Mouse (Mus musculus): ENCODE measurements at regions not wholly inside any gene's neighbourhood (a gene's known extent, or its start where the extent isn't known, plus 50 kb on each side); places are given as distances from the start of the nearest gene placed in this dataset.

GRCm38 (mm10) chr8:64342397-64342796, 136.3 kb upstream of the Tll1 start:
- DNase-seq (ENCODE audit: low spot score in 2 of 2): no peak

DNA sequence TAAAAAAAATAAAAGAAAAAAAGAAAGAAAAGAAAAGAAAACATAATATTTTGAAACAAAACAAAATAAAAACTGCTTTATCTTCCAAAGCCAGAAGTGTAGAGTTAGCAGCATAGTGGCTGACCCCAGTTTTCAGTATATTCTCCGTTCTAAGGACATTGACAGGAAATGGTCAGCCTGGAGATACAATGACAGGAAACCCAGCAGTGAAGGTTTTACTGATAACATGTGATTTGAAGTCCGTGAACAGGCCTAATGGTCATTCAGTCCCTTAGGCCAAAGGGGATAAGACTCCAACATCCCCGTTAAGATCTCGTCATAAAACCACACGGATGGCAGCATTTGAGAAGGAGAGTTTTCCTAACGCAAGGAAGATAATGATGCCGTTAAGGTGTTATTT, 131.3 kb upstream of the Tll1 start:
- DNase-seq (ENCODE audit: low spot score in 2 of 2): no peak

GRCm38 (mm10) chr8:64336546-64336945, 130.5 kb upstream of the Tll1 start:
- no peak for DNase-seq (ENCODE audit: low spot score in 2 of 2)

GRCm38 (mm10) chr8:64335495-64335894, 129.4 kb upstream of the Tll1 start:
- DNase-seq (ENCODE audit: low spot score in 2 of 2): no peak

DNA sequence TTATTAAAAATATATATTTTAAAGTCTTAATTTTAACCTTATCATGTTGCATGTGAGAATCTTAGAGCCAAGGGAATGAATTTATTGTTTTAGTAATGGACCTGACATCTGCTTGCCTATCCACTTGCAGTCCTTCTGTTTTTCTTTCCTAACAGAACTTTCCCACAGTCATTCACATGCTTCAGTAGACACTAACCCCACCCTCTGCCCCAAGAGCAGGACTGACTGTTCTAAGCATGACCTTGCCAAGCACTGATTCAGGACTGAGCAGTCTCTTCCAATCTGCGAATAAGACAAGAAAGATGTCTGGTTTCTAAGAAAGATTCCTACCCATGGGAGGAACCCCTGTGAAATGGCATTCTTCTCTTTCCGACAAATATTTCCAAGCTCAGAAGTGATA, 117.9 kb upstream of the Tll1 start:
- DNase-seq (ENCODE audit: low spot score in 2 of 2): no peak

DNA sequence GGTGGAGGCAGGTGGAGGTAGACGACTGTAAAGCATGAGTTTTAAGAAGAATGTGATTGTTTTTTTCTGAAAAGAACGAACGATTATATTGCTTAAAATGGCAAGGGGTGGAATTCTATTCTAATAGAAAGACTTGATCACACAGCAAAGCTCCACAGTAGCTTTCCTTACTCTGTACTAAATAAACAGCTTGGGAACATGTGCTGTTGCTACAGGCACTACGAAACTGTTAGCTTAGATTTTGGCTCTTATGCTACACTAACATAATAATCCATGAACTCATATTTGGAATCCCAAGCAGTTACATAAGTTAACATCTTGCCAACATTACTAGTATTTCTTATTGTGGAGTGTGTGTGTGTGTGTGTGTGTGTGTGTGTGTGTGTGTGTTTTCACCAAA, 114.3 kb upstream of the Tll1 start:
- no peak for DNase-seq (ENCODE audit: low spot score in 2 of 2)

GRCm38 (mm10) chr8:64319220-64319820, 113.2 kb upstream of the Tll1 start:
- no peak for DNase-seq (ENCODE audit: low spot score in 2 of 2)

GRCm38 (mm10) chr8:64318524-64319219, 112.6 kb upstream of the Tll1 start:
- DNase-seq (ENCODE audit: low spot score in 2 of 2): no peak

DNA sequence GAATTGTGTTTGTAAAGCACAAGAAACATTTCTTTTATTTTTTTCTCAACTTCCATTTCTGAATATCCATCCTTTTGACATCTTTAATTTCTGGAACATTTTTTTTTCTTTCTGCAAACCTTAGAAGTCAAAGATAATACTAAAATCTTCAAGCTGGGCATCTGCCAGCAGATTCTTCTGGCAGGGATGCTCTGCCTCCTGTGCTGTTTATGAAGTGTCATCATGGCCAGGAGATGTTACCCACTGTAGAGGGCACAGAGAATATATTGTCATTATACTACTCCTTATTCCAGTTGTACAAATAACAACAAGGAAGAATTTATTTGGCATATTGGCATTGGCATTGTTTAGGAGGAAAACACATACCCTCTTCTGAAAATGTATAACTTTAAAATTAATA, 111.7 kb upstream of the Tll1 start:
- no peak for DNase-seq (ENCODE audit: low spot score in 2 of 2)

GRCm38 (mm10) chr8:64307995-64308394, 101.9 kb upstream of the Tll1 start:
- DNase-seq (ENCODE audit: low spot score in 2 of 2): no peak

DNA sequence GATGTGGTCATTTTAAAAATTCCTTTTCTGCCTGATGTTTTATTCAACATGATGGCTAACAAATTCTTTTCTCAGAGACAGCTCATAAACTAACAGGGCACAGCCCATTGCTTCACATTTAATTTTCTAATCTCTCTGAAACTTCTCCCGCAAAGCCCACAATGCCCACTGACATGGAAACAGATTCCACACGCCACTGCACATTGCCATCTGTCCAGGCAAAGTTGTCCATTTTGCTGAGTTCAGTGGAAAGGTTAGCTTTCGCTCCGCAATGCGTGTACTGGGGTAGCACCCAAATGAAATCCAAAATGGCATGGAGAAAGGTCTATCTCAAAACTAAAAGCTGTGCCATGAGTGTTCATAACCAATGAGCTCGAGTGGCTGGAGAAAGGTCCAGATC, 76.7 kb upstream of the Tll1 start:
- DNase-seq (ENCODE audit: low spot score in 2 of 2): no peak

- no peak for DNase-seq (ENCODE audit: low spot score in 2 of 2)
Measured at GRCm38 (mm10) chr8:64281598-64281997, 75.5 kb upstream of the Tll1 start.

GRCm38 (mm10) chr8:64280391-64280790, 74.3 kb upstream of the Tll1 start:
- no peak for DNase-seq (ENCODE audit: low spot score in 2 of 2)

DNA sequence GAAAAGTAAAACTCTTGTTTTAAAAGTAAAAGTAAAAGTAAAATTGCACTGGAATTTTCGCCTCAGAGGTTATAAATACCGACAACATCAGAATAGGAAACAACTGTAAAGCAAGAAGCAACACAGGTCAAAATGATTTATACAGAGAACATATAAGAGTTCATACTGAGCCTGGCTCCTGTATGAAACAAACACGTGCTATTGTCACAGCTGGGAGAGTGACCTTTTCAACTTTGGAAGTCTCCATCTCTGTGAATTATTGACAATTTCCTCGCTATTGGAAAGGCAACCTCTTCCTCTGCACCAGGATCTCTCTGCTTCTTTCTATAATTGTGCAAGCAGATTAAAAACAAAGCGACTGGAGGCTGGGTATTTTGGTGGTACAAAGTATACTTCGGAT, 70.0 kb upstream of the Tll1 start:
- DNase-seq (ENCODE audit: low spot score in 2 of 2): no peak

- no peak for DNase-seq (ENCODE audit: low spot score in 2 of 2)
Measured at GRCm38 (mm10) chr8:64265304-64265945, 59.4 kb upstream of the Tll1 start.
